Mouse (Mus musculus): ENCODE measurements around the gene Trim16. TPM values are rescaled to one million over a fixed set of nuclear protein-coding genes. Genes with fewer than 3 reads are reported as not detected.

Gene Trim16
- polyA plus RNA-seq, 1 experiment from 2014 or later = 3.1 TPM

DNA sequence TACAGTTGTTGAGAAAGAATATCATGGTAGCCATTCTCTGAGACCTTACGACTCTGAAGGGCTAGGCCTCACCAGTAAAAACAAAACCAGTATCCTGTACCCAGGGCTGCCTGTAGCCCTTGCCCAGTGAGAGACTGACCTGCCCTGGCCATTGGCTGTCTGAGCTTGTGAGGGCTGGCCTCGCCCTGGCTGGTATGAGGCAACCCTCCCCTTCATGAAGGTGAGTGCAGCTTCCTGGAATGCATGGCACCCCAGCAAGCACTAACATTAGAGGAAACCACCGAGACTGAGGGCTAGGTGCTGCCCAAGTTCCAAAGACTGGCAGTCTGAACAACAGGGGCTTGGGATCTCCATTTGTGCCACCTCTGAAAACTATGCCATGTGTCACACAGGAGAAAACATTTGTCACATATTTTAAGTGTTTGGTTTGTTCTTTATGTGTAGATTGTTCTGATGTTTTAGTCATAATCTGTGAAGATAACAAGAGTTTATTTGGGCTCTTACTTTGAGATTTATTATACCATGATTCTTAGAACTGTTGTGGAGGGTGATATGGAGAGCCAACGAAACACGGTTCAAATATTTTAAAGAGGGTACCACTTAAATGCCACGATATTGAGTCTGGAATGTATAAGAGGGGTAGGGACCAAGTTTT is 5.9 kb upstream of the Trim16 start:
- no peak overlapping the region for H3K4me2 ChIP-seq
- no peak overlapping the region for H3K4me3 ChIP-seq (ENCODE audit: low read depth, low read length)
- ATAC-seq (replicated peaks; ENCODE audit: low FRiP score) (no peak), DNase-seq (ENCODE audit: low spot score) (no peak)
- 71% methylated on average over 6 of the region's 6 CpGs for WGBS
- H3K4me1 ChIP-seq (replicated peaks; ENCODE audit: control insufficient read depth, insufficient read depth, low read length) = no peaks in the 10 kb centered on the region; the same call in 1 of the 2 replicates
- no peaks in the 10 kb centered on the region for H3K36me3 ChIP-seq (ENCODE audit: control insufficient read depth, insufficient read depth, low read length)
- H3K9me3 ChIP-seq (ENCODE audit: control insufficient read depth, low read length) = no peaks in the 10 kb centered on the region
- no peak overlapping the region for H3K27ac ChIP-seq (ENCODE audit: low read depth, low read length)
- H3K27me3 ChIP-seq (replicated peaks; ENCODE audit: control insufficient read depth, insufficient read depth, low read length) = no peaks in the 10 kb centered on the region
- H3K9ac ChIP-seq (ENCODE audit: low read depth, low read length) = no peak overlapping the region

DNA sequence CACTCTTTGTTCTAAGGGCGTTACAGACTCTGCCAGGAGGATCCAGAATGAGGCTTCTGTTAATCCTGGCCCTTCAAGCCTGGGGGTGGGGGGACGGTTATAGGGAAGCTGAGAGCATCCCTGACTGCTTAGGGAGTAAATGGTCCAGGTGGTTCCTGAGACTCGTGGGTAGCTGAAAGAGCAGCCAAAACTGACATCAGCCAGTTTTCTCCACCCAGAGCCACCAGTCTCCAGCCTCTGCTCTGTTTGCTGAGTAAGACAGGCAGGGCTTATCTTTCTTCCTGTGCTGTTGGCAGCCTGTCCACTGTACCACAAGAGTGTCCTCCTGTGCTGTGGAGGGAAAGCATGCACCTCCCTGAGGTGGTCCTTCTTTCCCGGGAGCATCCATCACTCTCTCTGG is 5.4 kb upstream of the Trim16 start:
- Histone ChIP-seq H3K4me3 (ENCODE audit: low read depth, low read length) (no peak overlapping the region), H3K4me2 (no peak overlapping the region), H3K9ac (ENCODE audit: low read depth, low read length) (no peak overlapping the region), H3K4me1 (replicated peaks; ENCODE audit: control insufficient read depth, insufficient read depth, low read length) (no peaks in the 10 kb centered on the region; the same call in 1 of the 2 replicates), H3K27ac (ENCODE audit: low read depth, low read length) (no peak overlapping the region), H3K36me3 (ENCODE audit: control insufficient read depth, insufficient read depth, low read length) (no peaks in the 10 kb centered on the region), H3K27me3 (replicated peaks; ENCODE audit: control insufficient read depth, insufficient read depth, low read length) (no peaks in the 10 kb centered on the region), H3K9me3 (ENCODE audit: control insufficient read depth, low read length) (no peaks in the 10 kb centered on the region)
- ATAC-seq (replicated peaks; ENCODE audit: low FRiP score) = no peak
- 45% methylated on average over 4 of the region's 4 CpGs for whole genome bisulfite sequencing
- no peak for DNase-seq (ENCODE audit: low spot score)

DNA sequence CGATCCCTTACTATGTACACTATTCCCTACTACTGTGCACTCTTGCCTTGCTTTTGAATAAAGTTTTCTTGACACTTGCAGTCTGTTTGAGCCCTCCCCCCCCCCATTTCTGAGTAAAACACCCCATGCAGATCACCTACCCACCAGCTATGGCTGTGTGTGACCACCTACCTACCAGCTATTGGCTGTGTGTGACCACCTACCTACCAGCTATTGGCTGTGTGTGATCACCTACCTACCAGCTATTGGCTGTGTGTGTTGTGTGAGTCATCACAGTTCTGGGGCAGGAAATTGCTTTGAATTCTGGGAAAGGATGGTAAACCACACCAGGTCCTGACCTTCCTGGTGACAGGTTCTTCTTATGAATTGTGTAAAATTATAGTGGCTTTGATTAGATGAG is 4.6 kb upstream of the Trim16 start:
- 68% methylated on average over 1 of the region's 1 CpGs for WGBS
- Histone ChIP-seq H3K4me3 (ENCODE audit: low read depth, low read length) (no peak overlapping the region), H3K27ac (ENCODE audit: low read depth, low read length) (no peak overlapping the region), H3K27me3 (replicated peaks; ENCODE audit: control insufficient read depth, insufficient read depth, low read length) (no peaks in the 10 kb centered on the region), H3K4me1 (replicated peaks; ENCODE audit: control insufficient read depth, insufficient read depth, low read length) (peaks cover 5% of the 10 kb centered on the region), H3K9ac (ENCODE audit: low read depth, low read length) (no peak overlapping the region), H3K4me2 (no peak overlapping the region), H3K36me3 (ENCODE audit: control insufficient read depth, insufficient read depth, low read length) (no peaks in the 10 kb centered on the region), H3K9me3 (ENCODE audit: control insufficient read depth, low read length) (no peaks in the 10 kb centered on the region)
- DNase-seq (ENCODE audit: low spot score) = no peak
- no peak for ATAC-seq (replicated peaks; ENCODE audit: low FRiP score)

DNA sequence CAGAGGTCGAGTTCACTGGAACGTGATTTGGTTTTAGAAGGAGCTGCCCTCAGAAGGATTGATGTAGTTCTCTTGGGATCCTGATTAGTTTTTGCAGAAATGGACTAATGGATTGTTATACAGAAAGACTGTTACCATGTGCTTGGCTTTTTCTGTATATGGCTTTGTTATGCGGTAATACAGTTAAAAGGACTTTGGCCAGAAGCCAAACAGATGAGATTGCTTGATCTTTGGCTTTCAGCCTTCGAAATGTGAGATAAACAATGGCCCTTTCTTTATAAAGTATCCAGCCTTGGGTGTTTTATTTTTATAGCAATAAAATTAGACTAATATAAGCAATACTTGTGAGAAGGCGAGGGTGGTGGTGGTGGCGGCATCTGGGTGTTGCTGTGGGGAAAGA is 3.4 kb upstream of the Trim16 start:
- DNase-seq (ENCODE audit: low spot score) = no peak
- WGBS = 79% methylated on average over 6 of the region's 6 CpGs

DNA sequence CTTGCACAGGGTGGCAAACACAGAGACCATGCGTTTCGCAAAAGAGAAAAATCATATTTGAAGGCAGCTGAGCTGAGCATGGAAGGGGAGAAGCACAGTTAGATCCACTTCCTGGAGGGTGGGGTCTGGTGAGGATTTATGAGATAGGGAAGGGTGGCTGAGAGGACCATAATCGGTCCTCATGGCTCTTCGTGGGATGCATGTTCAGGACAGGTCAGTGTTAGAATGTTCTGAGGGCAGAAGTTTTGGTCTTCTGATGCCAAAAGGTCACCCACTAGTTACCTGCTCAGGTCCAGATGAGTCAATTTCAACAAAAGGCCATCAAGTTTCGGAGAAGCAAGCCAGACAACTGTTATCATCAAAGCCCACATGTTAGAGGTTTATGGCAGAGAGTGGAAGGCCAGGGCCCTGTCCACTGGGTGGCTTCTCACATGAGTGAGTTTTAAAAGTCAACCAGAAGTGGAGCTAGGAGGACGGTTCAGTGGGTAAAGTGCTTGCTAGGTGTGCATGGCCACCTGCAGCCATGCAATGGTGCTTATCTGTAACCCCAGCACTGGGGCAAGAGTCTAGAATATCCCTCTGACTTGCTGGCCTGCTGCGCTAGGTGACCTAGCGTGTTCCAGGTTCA is 858 bp upstream of the Trim16 start:
- Histone ChIP-seq H3K9ac (ENCODE audit: low read depth, low read length) (no peak overlapping the region), H3K4me1 (replicated peaks; ENCODE audit: control insufficient read depth, insufficient read depth, low read length) (peaks cover 6% of the 10 kb centered on the region), H3K27ac (ENCODE audit: low read depth, low read length) (no peak overlapping the region), H3K36me3 (ENCODE audit: control insufficient read depth, insufficient read depth, low read length) (no peaks in the 10 kb centered on the region), H3K27me3 (replicated peaks; ENCODE audit: control insufficient read depth, insufficient read depth, low read length) (no peaks in the 10 kb centered on the region), H3K4me2 (no peak overlapping the region), H3K4me3 (ENCODE audit: low read depth, low read length) (no peak overlapping the region), H3K9me3 (ENCODE audit: control insufficient read depth, low read length) (no peaks in the 10 kb centered on the region)
- 76% methylated on average over 8 of the region's 8 CpGs for WGBS
- no peak for ATAC-seq (replicated peaks; ENCODE audit: low FRiP score)
- DNase-seq (ENCODE audit: low spot score) = no peak

More for the DNA sequence above, 3.4 kb upstream of the Trim16 start:
- no peaks in the 10 kb centered on the region for H3K36me3 ChIP-seq (ENCODE audit: control insufficient read depth, insufficient read depth, low read length)
- ATAC-seq (replicated peaks; ENCODE audit: low FRiP score) = no peak
- no peak overlapping the region for H3K9ac ChIP-seq (ENCODE audit: low read depth, low read length)
- no peak overlapping the region for H3K4me3 ChIP-seq (ENCODE audit: low read depth, low read length)
- H3K4me2 ChIP-seq = no peak overlapping the region
- no peak overlapping the region for H3K27ac ChIP-seq (ENCODE audit: low read depth, low read length)
- H3K4me1 ChIP-seq (replicated peaks; ENCODE audit: control insufficient read depth, insufficient read depth, low read length) = peaks cover 6% of the 10 kb centered on the region
- no peaks in the 10 kb centered on the region for H3K9me3 ChIP-seq (ENCODE audit: control insufficient read depth, low read length)
- H3K27me3 ChIP-seq (replicated peaks; ENCODE audit: control insufficient read depth, insufficient read depth, low read length) = no peaks in the 10 kb centered on the region

DNA sequence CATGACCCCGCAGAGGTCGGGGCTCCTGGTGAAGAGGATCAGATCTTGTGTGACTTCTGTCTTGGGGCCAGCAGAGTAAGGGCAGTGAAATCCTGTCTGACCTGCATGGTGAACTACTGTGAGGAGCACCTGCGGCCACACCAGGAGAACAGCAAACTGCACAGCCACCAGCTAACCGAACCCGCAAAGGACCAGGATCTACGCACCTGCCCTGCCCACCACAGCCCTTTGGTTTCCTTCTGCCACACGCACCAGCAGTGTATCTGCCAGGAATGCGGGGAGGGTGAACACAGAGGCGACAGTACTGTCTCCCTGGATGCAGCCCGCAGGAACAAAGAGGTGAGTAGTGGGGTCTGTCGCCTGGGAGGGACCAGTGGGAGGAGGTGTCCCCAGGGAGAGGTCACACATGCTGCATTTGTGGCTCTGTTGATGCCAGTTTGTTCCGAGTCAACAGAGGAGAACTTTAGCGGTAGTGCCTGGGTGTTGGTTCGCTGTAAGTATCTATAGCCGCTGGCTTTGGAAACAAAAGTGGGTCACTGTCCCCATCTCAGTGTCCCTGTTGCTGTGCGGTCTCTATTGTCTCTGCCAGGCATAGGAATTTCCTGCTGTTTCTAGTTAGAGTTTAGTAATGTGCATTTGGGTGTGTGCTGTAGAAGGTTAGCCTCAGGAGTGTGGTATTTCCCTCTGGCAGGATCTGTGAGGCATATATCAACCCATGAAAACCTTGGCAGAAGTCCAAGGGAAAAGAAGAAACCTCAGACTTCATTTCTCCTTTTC is 818 bp downstream of the Trim16 start:
- Histone ChIP-seq H3K27ac (ENCODE audit: low read depth, low read length) (no peak overlapping the region; the same call in 1 of the 2 replicates), H3K4me2 (peak overlapping the region; percentile 65), H3K9ac (ENCODE audit: low read depth, low read length) (no peak overlapping the region), H3K4me1 (replicated peaks; ENCODE audit: control insufficient read depth, insufficient read depth, low read length) (peaks cover 6% of the 10 kb centered on the region), H3K27me3 (replicated peaks; ENCODE audit: control insufficient read depth, insufficient read depth, low read length) (no peaks in the 10 kb centered on the region), H3K4me3 (ENCODE audit: low read depth, low read length) (peak overlapping the region; percentile 41), H3K9me3 (ENCODE audit: control insufficient read depth, low read length) (no peaks in the 10 kb centered on the region), H3K36me3 (ENCODE audit: control insufficient read depth, insufficient read depth, low read length) (no peaks in the 10 kb centered on the region)
- WGBS = 17% methylated on average over 16 of the region's 16 CpGs
- ATAC-seq (replicated peaks; ENCODE audit: low FRiP score) (no peak), DNase-seq (ENCODE audit: low spot score) (peak; percentile 34)

DNA sequence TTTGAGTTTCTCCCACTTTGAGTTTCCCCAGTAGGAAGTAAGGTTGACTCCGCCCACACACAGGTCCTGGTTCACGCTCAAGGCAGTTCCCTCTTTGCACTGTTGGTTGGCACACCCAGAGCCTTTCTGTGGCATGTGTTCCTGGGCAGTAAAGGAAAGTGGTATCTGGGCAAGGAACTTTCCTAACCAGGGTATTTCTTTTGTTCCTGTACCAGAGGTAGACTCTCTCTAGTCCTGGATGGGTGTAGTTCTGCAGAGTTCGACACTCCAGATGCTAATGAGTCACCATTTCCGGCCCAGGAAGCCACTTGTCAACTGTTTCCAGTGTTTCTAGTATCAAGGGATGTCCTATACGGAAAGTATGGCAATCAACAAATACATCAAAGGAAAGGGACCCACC is 1.9 kb downstream of the Trim16 start:
- WGBS = 43% methylated on average over 5 of the region's 5 CpGs
- H3K4me2 ChIP-seq = no peak overlapping the region; the same call in 1 of the 2 replicates
- DNase-seq (ENCODE audit: low spot score) (no peak), ATAC-seq (replicated peaks; ENCODE audit: low FRiP score) (no peak)
- H3K36me3 ChIP-seq (ENCODE audit: control insufficient read depth, insufficient read depth, low read length) = no peaks in the 10 kb centered on the region
- no peak overlapping the region for H3K9ac ChIP-seq (ENCODE audit: low read depth, low read length)
- no peak overlapping the region for H3K27ac ChIP-seq (ENCODE audit: low read depth, low read length)
- H3K4me3 ChIP-seq (ENCODE audit: low read depth, low read length) = no peak overlapping the region
- H3K4me1 ChIP-seq (replicated peaks; ENCODE audit: control insufficient read depth, insufficient read depth, low read length) = peaks cover 6% of the 10 kb centered on the region
- H3K27me3 ChIP-seq (replicated peaks; ENCODE audit: control insufficient read depth, insufficient read depth, low read length) = no peaks in the 10 kb centered on the region
- no peaks in the 10 kb centered on the region for H3K9me3 ChIP-seq (ENCODE audit: control insufficient read depth, low read length)

DNA sequence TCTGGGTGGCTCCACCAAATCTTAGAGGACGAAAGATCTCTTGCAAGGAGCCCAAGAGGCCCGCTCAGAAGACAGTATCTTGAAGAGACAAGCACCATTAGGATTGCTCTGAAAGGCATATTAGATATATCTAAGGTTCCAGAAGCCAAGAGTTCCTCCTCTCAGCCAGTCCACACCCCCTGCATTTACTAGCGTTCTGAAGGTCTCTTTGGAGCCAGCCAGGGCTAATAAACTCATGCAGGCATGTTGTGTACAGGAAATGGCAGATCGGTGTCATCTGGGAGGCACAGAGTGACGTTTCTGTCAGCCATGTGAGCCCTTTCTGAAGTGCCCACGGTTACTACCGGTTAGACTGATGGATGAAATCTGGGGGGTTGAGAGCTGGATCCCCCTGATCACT is 4.2 kb downstream of the Trim16 start:
- no peak overlapping the region for H3K4me3 ChIP-seq (ENCODE audit: low read depth, low read length)
- H3K27ac ChIP-seq (ENCODE audit: low read depth, low read length) = no peak overlapping the region
- H3K4me1 ChIP-seq (replicated peaks; ENCODE audit: control insufficient read depth, insufficient read depth, low read length) = peaks cover 6% of the 10 kb centered on the region
- no peaks in the 10 kb centered on the region for H3K36me3 ChIP-seq (ENCODE audit: control insufficient read depth, insufficient read depth, low read length)
- no peak overlapping the region for H3K4me2 ChIP-seq
- H3K27me3 ChIP-seq (replicated peaks; ENCODE audit: control insufficient read depth, insufficient read depth, low read length) = no peaks in the 10 kb centered on the region
- DNase-seq (ENCODE audit: low spot score) (no peak), ATAC-seq (replicated peaks; ENCODE audit: low FRiP score) (no peak)
- H3K9me3 ChIP-seq (ENCODE audit: control insufficient read depth, low read length) = no peaks in the 10 kb centered on the region
- H3K9ac ChIP-seq (ENCODE audit: low read depth, low read length) = no peak overlapping the region
- WGBS = 53% methylated on average over 7 of the region's 7 CpGs

All from liver, embryonic 11.5 days (tissue).